Comparison of ENCODE assay signal across 8 mouse cellular contexts in genomic region chr6:122811771-122812600, GRCm38 (mm10). TPM values are rescaled to one million over a fixed set of nuclear protein-coding genes. Genes with fewer than 3 reads are reported as not detected.
DNase-seq lines count a peak whose midpoint lies in the region; ATAC-seq and TF ChIP-seq lines count a peak whose summit lies in the region.

No protein-coding gene starts in this region.

- peak overlapping the region; percentile 70 for H3K4me2 ChIP-seq in forebrain, embryonic 13.5 days
- peak overlapping the region; percentile 54 for H3K4me2 ChIP-seq in intestine, embryonic 15.5 days (replicated peaks)
- H3K4me2 ChIP-seq in lung, embryonic 14.5 days: peak overlapping the region; percentile 71
- peak overlapping the region; percentile 68 for H3K4me2 ChIP-seq in neural tube, embryonic 13.5 days

- peak overlapping the region; percentile 98 for H3K27ac ChIP-seq in forebrain, embryonic 13.5 days
- H3K27ac ChIP-seq in intestine, embryonic 15.5 days: peak overlapping the region; percentile 100
- peak overlapping the region; percentile 100 for H3K27ac ChIP-seq in lung, embryonic 14.5 days (ENCODE audit: low read depth)
- peak overlapping the region; percentile 99 for H3K27ac ChIP-seq in neural tube, embryonic 13.5 days (replicated peaks)

- peak overlapping the region; percentile 65 for H3K4me3 ChIP-seq in forebrain, embryonic 13.5 days
- H3K4me3 ChIP-seq in intestine, embryonic 15.5 days (replicated peaks): peak overlapping the region; percentile 70
- H3K4me3 ChIP-seq in lung, embryonic 14.5 days (ENCODE audit: low read depth, low read length): peak overlapping the region; percentile 66
- H3K4me3 ChIP-seq in neural tube, embryonic 13.5 days: peak overlapping the region; percentile 71

- H3K27me3 ChIP-seq in forebrain, embryonic 13.5 days: no peaks in the 10 kb centered on the region
- H3K27me3 ChIP-seq in intestine, embryonic 15.5 days (replicated peaks): no peaks in the 10 kb centered on the region
- no peaks in the 10 kb centered on the region for H3K27me3 ChIP-seq in lung, embryonic 14.5 days (ENCODE audit: insufficient read depth, low read length)
- 0 out of 2 replicates have a peak, but pooled peaks cover 7% of the 10 kb centered on the region for H3K27me3 ChIP-seq in neural tube, embryonic 13.5 days

- H3K36me3 ChIP-seq in forebrain, embryonic 13.5 days (ENCODE audit: poor library complexity, severe bottlenecking): no peaks in the 10 kb centered on the region
- H3K36me3 ChIP-seq in intestine, embryonic 15.5 days: no peaks in the 10 kb centered on the region
- no peaks in the 10 kb centered on the region for H3K36me3 ChIP-seq in lung, embryonic 14.5 days (ENCODE audit: insufficient read depth)
- H3K36me3 ChIP-seq in neural tube, embryonic 13.5 days: no peaks in the 10 kb centered on the region

- peak overlapping the region; percentile 74; the same call in 1 of the 2 replicates for H3K9ac ChIP-seq in forebrain, embryonic 13.5 days
- H3K9ac ChIP-seq in intestine, embryonic 15.5 days: no peak overlapping the region; the same call in 1 of the 2 replicates
- peak overlapping the region; percentile 69 for H3K9ac ChIP-seq in lung, embryonic 14.5 days
- H3K9ac ChIP-seq in neural tube, embryonic 13.5 days: peak overlapping the region; percentile 83

- no peaks in the 10 kb centered on the region for H3K9me3 ChIP-seq in forebrain, embryonic 13.5 days (replicated peaks)
- H3K9me3 ChIP-seq in intestine, embryonic 15.5 days: no peaks in the 10 kb centered on the region
- no peaks in the 10 kb centered on the region for H3K9me3 ChIP-seq in lung, embryonic 14.5 days (ENCODE audit: low read depth, low read length)
- H3K9me3 ChIP-seq in neural tube, embryonic 13.5 days: no peaks in the 10 kb centered on the region

- peaks cover 12% of the 10 kb centered on the region for H3K4me1 ChIP-seq in forebrain, embryonic 13.5 days
- 0 out of 2 replicates have a peak, but pooled peaks cover 3% of the 10 kb centered on the region for H3K4me1 ChIP-seq in intestine, embryonic 15.5 days (replicated peaks)
- H3K4me1 ChIP-seq in lung, embryonic 14.5 days (ENCODE audit: insufficient read depth): peaks cover 8% of the 10 kb centered on the region
- peaks cover 12% of the 10 kb centered on the region for H3K4me1 ChIP-seq in neural tube, embryonic 13.5 days (replicated peaks)

- peak; percentile 92 for DNase-seq in heart, adult 11 months
- DNase-seq in heart, adult 8-10 months (ENCODE audit: low spot score): no peak
- DNase-seq in c-Kit-positive CD71-positive TER-119-negative erythroid progenitor cells, embryonic 14.5 days (ENCODE audit: low read depth): peak; percentile 66
- peak; percentile 74 for DNase-seq in lung, embryonic 14.5 days
- no peak for DNase-seq in right cerebral cortex, postnatal 36 days (ENCODE audit: low spot score in 2 of 2)

- ATAC-seq in forebrain, embryonic 13.5 days: no peak; the same call in 1 of the 2 replicates
- peak; percentile 64 for ATAC-seq in intestine, embryonic 15.5 days
- peak; percentile 42 for ATAC-seq in lung, embryonic 14.5 days (ENCODE audit: insufficient read depth)
- peak; percentile 51 for ATAC-seq in neural tube, embryonic 13.5 days (ENCODE audit: low read depth)

- WGBS in forebrain, embryonic 13.5 days: 24% methylated on average over 16 of the region's 16 CpGs
- WGBS in intestine, embryonic 15.5 days: 27% methylated on average over 16 of the region's 16 CpGs
- WGBS in lung, embryonic 14.5 days: 23% methylated on average over 16 of the region's 16 CpGs
- 30% methylated on average over 16 of the region's 16 CpGs for WGBS in neural tube, embryonic 13.5 days

- TF ChIP-seq CTCF in lung, embryonic 14.5 days (IDR thresholded peaks at IDR 0.05; ENCODE audit: low read depth): peak; percentile 51

RNA-seq across cellular contexts. Expression of gene Foxj2, which starts 7.7 kb away (rescaled TPM):
- total RNA-seq in heart, adult 8-10 months (2022): 10 to 100 TPM; 26.3 to 31.5 (median 29.1) TPM
- polyA plus RNA-seq in forebrain, embryonic 13.5 days (2015; fragmentation: Nextera tagmentation; extraction: Ambion mirVana): 4.4 and 4.5 TPM in 2 replicates
- polyA plus RNA-seq in intestine, embryonic 15.5 days (2015; fragmentation: Nextera tagmentation; extraction: Ambion mirVana): 3.9 and 4.5 TPM in 2 replicates
- polyA plus RNA-seq in lung, embryonic 14.5 days (2014; fragmentation: Nextera tagmentation; extraction: Ambion mirVana): 6.7 and 7.5 TPM in 2 replicates
- polyA plus RNA-seq in neural tube, embryonic 13.5 days (2015; fragmentation: Nextera tagmentation; extraction: Ambion mirVana): 6.3 and 7.3 TPM in 2 replicates

RNA-seq across cellular contexts. Expression of gene Slc2a3, which starts 10.5 kb away (rescaled TPM):
- total RNA-seq in heart, adult 8-10 months (2022): 1 to 10 TPM; 2.3 to 2.9 (median 2.4) TPM
- polyA plus RNA-seq in forebrain, embryonic 13.5 days (2015; fragmentation: Nextera tagmentation; extraction: Ambion mirVana): 9.3 and 12.5 TPM in 2 replicates
- 11.3 and 13.4 TPM in 2 replicates for polyA plus RNA-seq in intestine, embryonic 15.5 days (2015; fragmentation: Nextera tagmentation; extraction: Ambion mirVana)
- 8.4 and 8.9 TPM in 2 replicates for polyA plus RNA-seq in lung, embryonic 14.5 days (2014; fragmentation: Nextera tagmentation; extraction: Ambion mirVana)
- polyA plus RNA-seq in neural tube, embryonic 13.5 days (2015; fragmentation: Nextera tagmentation; extraction: Ambion mirVana): 22.5 and 27.5 TPM in 2 replicates

RNA-seq across cellular contexts. Expression of gene C3ar1, which starts 44.0 kb away (rescaled TPM):
- 1 to 10 TPM; 2.0 to 3.5 (median 2.5) TPM for total RNA-seq in heart, adult 8-10 months (2022)
- polyA plus RNA-seq in forebrain, embryonic 13.5 days (2015; fragmentation: Nextera tagmentation; extraction: Ambion mirVana): 0.58 and 0.89 TPM in 2 replicates
- 2.5 TPM in 2 replicates for polyA plus RNA-seq in intestine, embryonic 15.5 days (2015; fragmentation: Nextera tagmentation; extraction: Ambion mirVana)
- polyA plus RNA-seq in lung, embryonic 14.5 days (2014; fragmentation: Nextera tagmentation; extraction: Ambion mirVana): 3.2 and 4.0 TPM in 2 replicates
- polyA plus RNA-seq in neural tube, embryonic 13.5 days (2015; fragmentation: Nextera tagmentation; extraction: Ambion mirVana): 2.6 and 2.7 TPM in 2 replicates

Comparison
In these comparisons a context has a peak if more than half of its experiments do, and no peak if none do; other contexts are left out.
1. DNase-seq: peak in heart, adult 11 months (single experiment), c-Kit-positive CD71-positive TER-119-negative erythroid progenitor cells, embryonic 14.5 days (single experiment) and lung, embryonic 14.5 days (single experiment); none in heart, adult 8-10 months (single experiment) and right cerebral cortex, postnatal 36 days (0 of 2).
2. Peak in every context shown above with its lines, with median percentiles within 50 percentile points of each other: H3K27ac ChIP-seq, H3K4me2 ChIP-seq and H3K4me3 ChIP-seq.